Mouse (Mus musculus): ENCODE results near the gene Frmd8.

Gene Frmd8

GRCm38 (mm10) chr19:5840890-5841388 is 34.1 kb downstream of the Frmd8 start:
- in situ Hi-C loops (cut with MboI, MseI): no loop called here

GRCm38 (mm10) chr19:5840086-5840889 is 34.8 kb downstream of the Frmd8 start:
- in situ Hi-C loops (cut with MboI, MseI): no loop called here

- in situ Hi-C loops (cut with MboI, MseI): no loop called here
Measured at GRCm38 (mm10) chr19:5839317-5840085, 35.6 kb downstream of the Frmd8 start.

- in situ Hi-C loops (cut with MboI, MseI): no loop called here
Measured at GRCm38 (mm10) chr19:5838892-5839165, 36.2 kb downstream of the Frmd8 start.

GRCm38 (mm10) chr19:5838136-5838891 is 36.8 kb downstream of the Frmd8 start:
- in situ Hi-C loops (cut with MboI, MseI): no loop called here

- in situ Hi-C loops (cut with MboI, MseI): no loop called here
Measured at GRCm38 (mm10) chr19:5837606-5838005, 37.5 kb downstream of the Frmd8 start.

- in situ Hi-C loops (cut with MboI, MseI): no loop called here
Measured at GRCm38 (mm10) chr19:5836941-5837572, 38.0 kb downstream of the Frmd8 start.

GRCm38 (mm10) chr19:5835922-5836430 is 39.1 kb downstream of the Frmd8 start:
- in situ Hi-C loops (cut with MboI, MseI): no loop called here

GRCm38 (mm10) chr19:5835054-5835921 is 39.8 kb downstream of the Frmd8 start:
- in situ Hi-C loops (cut with MboI, MseI): no loop called here

GRCm38 (mm10) chr19:5834260-5834925 is 40.7 kb downstream of the Frmd8 start:
- in situ Hi-C loops (cut with MboI, MseI): no loop called here

- in situ Hi-C loops (cut with MboI, MseI): no loop called here
Measured at GRCm38 (mm10) chr19:5833287-5834100, 41.6 kb downstream of the Frmd8 start.

GRCm38 (mm10) chr19:5832326-5832725 is 42.7 kb downstream of the Frmd8 start:
- in situ Hi-C loops (cut with MboI, MseI): no loop called here

- in situ Hi-C loops (cut with MboI, MseI): no loop called here
Measured at GRCm38 (mm10) chr19:5831958-5832320, 43.1 kb downstream of the Frmd8 start.

- in situ Hi-C loops (cut with MboI, MseI): no loop called here
Measured at GRCm38 (mm10) chr19:5831224-5831957, 43.7 kb downstream of the Frmd8 start.

- in situ Hi-C loops (cut with MboI, MseI): no loop called here
Measured at GRCm38 (mm10) chr19:5830776-5831175, 44.3 kb downstream of the Frmd8 start.

- in situ Hi-C loops (cut with MboI, MseI): no loop called here
Measured at GRCm38 (mm10) chr19:5829958-5830615, 45.0 kb downstream of the Frmd8 start.

- in situ Hi-C loops (cut with MboI, MseI): no loop called here
Measured at GRCm38 (mm10) chr19:5828905-5829304, 46.2 kb downstream of the Frmd8 start.

- in situ Hi-C loops (cut with MboI, MseI): no loop called here
Measured at GRCm38 (mm10) chr19:5828155-5828554, 46.9 kb downstream of the Frmd8 start.

Measured in T-helper 17 cell (primary cell).